Mouse (Mus musculus): Measurements from ENCODE around the gene Dsn1. TPM values are rescaled to one million over a fixed set of nuclear protein-coding genes. Genes with fewer than 3 reads are reported as not detected.

The Dsn1 gene
- polyA plus RNA-seq, 1 experiment from 2014 or later = 29.7 TPM

DNA sequence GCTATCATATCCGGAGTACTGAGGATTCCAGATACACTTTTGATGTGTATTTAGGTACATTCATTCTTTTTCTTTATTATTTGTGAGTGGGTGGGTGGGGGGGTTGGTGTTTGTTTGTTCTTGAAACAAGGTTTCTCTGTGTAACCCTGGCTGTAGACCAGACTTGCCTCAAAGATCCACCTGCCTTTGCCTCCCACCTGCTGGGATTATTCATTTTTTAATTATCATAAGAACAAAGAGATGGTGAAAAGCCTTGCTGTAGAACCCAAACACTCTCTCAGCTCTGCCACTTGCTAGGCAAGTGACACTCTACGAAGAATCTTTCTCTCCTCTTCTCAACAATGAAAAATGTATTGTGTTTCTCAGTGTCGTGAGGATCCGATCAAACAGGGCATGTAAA is 12.3 kb upstream of the Dsn1 start:
- H3K9me3 ChIP-seq (replicated peaks) = no peaks in the 10 kb centered on the region
- H3K36me3 ChIP-seq = peaks cover 90% of the 10 kb centered on the region
- H3K9ac ChIP-seq = no peak overlapping the region
- DNase-seq = no peak
- no peak overlapping the region for H3K27ac ChIP-seq
- H3K4me3 ChIP-seq (replicated peaks) = no peak overlapping the region
- H3K27me3 ChIP-seq = no peaks in the 10 kb centered on the region
- H3K4me2 ChIP-seq = no peak overlapping the region
- WGBS (ENCODE audit: insufficient replicate concordance) = 85% methylated on average over 4 of the region's 4 CpGs
- no peak for ATAC-seq (ENCODE audit: low read depth)
- H3K4me1 ChIP-seq (replicated peaks) = peaks cover 25% of the 10 kb centered on the region

- ATAC-seq (ENCODE audit: low read depth) = peak; percentile 13; the same call in 1 of the 2 replicates
- no peaks in the 10 kb centered on the region for H3K9me3 ChIP-seq (replicated peaks)
- 81% methylated on average over 18 of the region's 18 CpGs for WGBS (ENCODE audit: insufficient replicate concordance)
- H3K27me3 ChIP-seq = no peaks in the 10 kb centered on the region
- H3K36me3 ChIP-seq = peaks cover 64% of the 10 kb centered on the region
- DNase-seq = no peak
- no peak overlapping the region for H3K4me3 ChIP-seq (replicated peaks)
- H3K4me2 ChIP-seq = no peak overlapping the region
- H3K9ac ChIP-seq = no peak overlapping the region
- peaks cover 31% of the 10 kb centered on the region for H3K4me1 ChIP-seq (replicated peaks)
- no peak overlapping the region for H3K27ac ChIP-seq
Observed at GRCm38 (mm10) chr2:157016529-157017270, 9.7 kb upstream of the Dsn1 start.

GRCm38 (mm10) chr2:157012341-157012740 is 5.4 kb upstream of the Dsn1 start:
- H3K9ac ChIP-seq = no peak overlapping the region
- no peaks in the 10 kb centered on the region for H3K9me3 ChIP-seq (replicated peaks)
- no peak for ATAC-seq (ENCODE audit: low read depth)
- peaks cover 54% of the 10 kb centered on the region for H3K4me1 ChIP-seq (replicated peaks)
- H3K27me3 ChIP-seq = no peaks in the 10 kb centered on the region
- H3K27ac ChIP-seq = no peak overlapping the region
- no peak overlapping the region for H3K4me2 ChIP-seq
- no peak overlapping the region for H3K4me3 ChIP-seq (replicated peaks)
- WGBS (ENCODE audit: insufficient replicate concordance) = 53% methylated on average over 6 of the region's 6 CpGs
- peaks cover 22% of the 10 kb centered on the region for H3K36me3 ChIP-seq
- DNase-seq = no peak

DNA sequence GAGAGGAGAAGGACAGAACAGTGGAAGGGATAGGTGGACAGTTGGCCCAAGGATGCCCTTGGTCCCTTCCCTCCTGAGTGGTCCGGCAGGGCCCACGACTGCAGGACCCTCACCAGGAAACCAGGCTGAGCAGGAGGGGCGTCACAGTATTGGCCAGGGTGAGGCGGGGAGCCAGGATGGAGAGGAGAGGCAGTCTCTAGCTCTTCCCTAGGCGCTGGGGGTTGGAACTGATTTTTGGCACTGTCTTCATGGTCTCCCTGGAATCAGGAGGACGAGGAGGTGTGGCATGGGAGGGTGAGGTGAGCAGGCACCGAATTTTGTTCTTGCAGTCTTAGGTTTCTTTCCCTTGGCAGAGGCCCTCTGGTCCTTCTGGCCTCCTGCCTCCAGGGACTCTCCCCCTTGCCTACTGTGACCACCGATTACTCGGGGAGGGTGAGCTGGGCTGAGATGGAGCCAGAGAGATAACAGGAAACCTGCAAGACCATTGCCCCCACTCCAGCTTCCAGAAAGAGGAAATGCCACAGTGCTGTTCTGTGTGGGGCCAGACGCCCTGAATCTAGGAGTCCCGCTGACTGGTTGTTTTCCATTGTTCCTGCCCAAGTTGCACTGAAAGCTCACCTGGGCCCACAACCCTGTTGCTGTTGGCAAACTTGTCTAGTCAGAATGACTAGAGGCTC is 3.8 kb upstream of the Dsn1 start:
- Histone ChIP-seq H3K27me3 (no peaks in the 10 kb centered on the region), H3K9me3 (replicated peaks) (no peaks in the 10 kb centered on the region), H3K4me2 (no peak overlapping the region), H3K9ac (0 out of 2 replicates have a peak overlapping the region, but pooled peaks have one; percentile 5), H3K4me3 (replicated peaks) (no peak overlapping the region), H3K36me3 (peaks cover 7% of the 10 kb centered on the region), H3K4me1 (replicated peaks) (peaks cover 54% of the 10 kb centered on the region), H3K27ac (no peak overlapping the region)
- ATAC-seq (ENCODE audit: low read depth) = no peak
- 21% methylated on average over 11 of the region's 11 CpGs for whole genome bisulfite sequencing (ENCODE audit: insufficient replicate concordance)
- peak; percentile 20 for DNase-seq

- H3K4me1 ChIP-seq (replicated peaks) = peaks cover 54% of the 10 kb centered on the region
- no peak for ATAC-seq (ENCODE audit: low read depth)
- no peak for DNase-seq
Observed at GRCm38 (mm10) chr2:157010121-157010520, 3.2 kb upstream of the Dsn1 start.

DNA sequence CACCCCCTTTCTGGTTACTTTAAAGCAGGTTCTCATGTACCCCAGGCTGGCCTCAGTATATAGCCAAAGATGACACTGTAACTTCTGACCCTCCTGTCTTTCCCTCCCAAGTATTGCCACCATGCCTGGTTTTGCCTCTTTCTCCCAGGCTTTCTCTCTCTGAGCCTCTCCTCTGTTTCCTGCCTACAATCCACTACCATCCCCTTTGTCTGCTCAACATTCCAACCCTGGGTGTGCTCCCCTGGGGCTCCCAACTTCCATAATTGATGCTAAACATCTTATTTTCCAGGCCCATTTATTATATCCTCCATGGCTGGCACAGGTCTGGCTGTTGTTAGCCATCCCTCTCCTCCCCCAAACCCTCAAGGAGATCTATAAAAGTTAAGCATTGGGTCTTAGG is 1.6 kb upstream of the Dsn1 start:
- Histone ChIP-seq H3K9ac (no peak overlapping the region), H3K36me3 (peaks cover 24% of the 10 kb centered on the region), H3K4me2 (no peak overlapping the region), H3K27me3 (no peaks in the 10 kb centered on the region), H3K9me3 (replicated peaks) (no peaks in the 10 kb centered on the region), H3K27ac (no peak overlapping the region; the same call in 1 of the 2 replicates), H3K4me1 (replicated peaks) (peaks cover 64% of the 10 kb centered on the region), H3K4me3 (replicated peaks) (no peak overlapping the region)
- ATAC-seq (ENCODE audit: low read depth) (no peak), DNase-seq (no peak)

More at GRCm38 (mm10) chr2:157010121-157010520, 3.2 kb upstream of the Dsn1 start:
- Histone ChIP-seq H3K4me3 (replicated peaks) (no peak overlapping the region), H3K27me3 (no peaks in the 10 kb centered on the region), H3K27ac (0 out of 2 replicates have a peak overlapping the region, but pooled peaks have one; percentile 13), H3K9ac (no peak overlapping the region), H3K4me2 (no peak overlapping the region), H3K36me3 (peaks cover 9% of the 10 kb centered on the region), H3K9me3 (replicated peaks) (no peaks in the 10 kb centered on the region)

- Histone ChIP-seq H3K9ac (peak overlapping the region; percentile 88), H3K9me3 (replicated peaks) (no peaks in the 10 kb centered on the region), H3K36me3 (peaks cover 37% of the 10 kb centered on the region), H3K27ac (peak overlapping the region; percentile 92), H3K27me3 (no peaks in the 10 kb centered on the region), H3K4me3 (replicated peaks) (peak overlapping the region; percentile 81), H3K4me1 (replicated peaks) (peaks cover 55% of the 10 kb centered on the region), H3K4me2 (peak overlapping the region; percentile 91)
- DNase-seq (no peak), ATAC-seq (ENCODE audit: low read depth) (peak; percentile 43)
- WGBS (ENCODE audit: insufficient replicate concordance) = 31% methylated on average over 5 of the region's 5 CpGs
Observed at GRCm38 (mm10) chr2:157007234-157007596, 261 bp upstream of the Dsn1 start.

DNA sequence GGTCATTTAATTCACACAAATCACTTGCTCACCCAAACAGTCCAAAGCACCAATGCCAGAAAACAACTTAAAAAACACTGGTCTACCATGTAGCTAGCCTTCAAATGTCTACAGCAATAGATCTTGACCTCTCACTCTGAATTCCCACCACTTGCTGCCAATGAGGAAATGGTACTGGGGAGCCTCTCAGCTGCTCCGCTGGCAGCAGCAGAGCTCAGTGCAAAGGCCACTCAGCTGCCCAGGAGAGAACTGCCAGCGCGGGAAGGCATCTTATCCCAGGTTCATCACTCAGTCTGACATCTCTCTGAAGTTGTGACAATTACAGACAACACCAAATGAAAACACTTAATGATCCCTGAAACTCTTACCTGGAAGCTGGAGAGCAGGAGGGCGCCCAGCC is 4.6 kb downstream of the Dsn1 start:
- H3K36me3 ChIP-seq = peaks cover 83% of the 10 kb centered on the region
- H3K9ac ChIP-seq = no peak overlapping the region
- no peaks in the 10 kb centered on the region for H3K27me3 ChIP-seq
- H3K9me3 ChIP-seq (replicated peaks) = no peaks in the 10 kb centered on the region
- no peak overlapping the region for H3K4me3 ChIP-seq (replicated peaks)
- DNase-seq (no peak), ATAC-seq (ENCODE audit: low read depth) (no peak)
- WGBS (ENCODE audit: insufficient replicate concordance) = 89% methylated on average over 4 of the region's 4 CpGs
- peaks cover 26% of the 10 kb centered on the region for H3K4me1 ChIP-seq (replicated peaks)
- H3K27ac ChIP-seq = no peak overlapping the region
- H3K4me2 ChIP-seq = no peak overlapping the region

- Histone ChIP-seq H3K27ac (no peak overlapping the region), H3K27me3 (no peaks in the 10 kb centered on the region), H3K36me3 (peaks cover 97% of the 10 kb centered on the region), H3K4me2 (no peak overlapping the region), H3K4me3 (replicated peaks) (no peak overlapping the region), H3K9me3 (replicated peaks) (no peaks in the 10 kb centered on the region), H3K9ac (no peak overlapping the region), H3K4me1 (replicated peaks) (no peaks in the 10 kb centered on the region)
- no peak for DNase-seq
- WGBS (ENCODE audit: insufficient replicate concordance) = 88% methylated on average over 5 of the region's 5 CpGs
- ATAC-seq (ENCODE audit: low read depth) = no peak
Observed at GRCm38 (mm10) chr2:156998263-156998662, 8.7 kb downstream of the Dsn1 start.

DNA sequence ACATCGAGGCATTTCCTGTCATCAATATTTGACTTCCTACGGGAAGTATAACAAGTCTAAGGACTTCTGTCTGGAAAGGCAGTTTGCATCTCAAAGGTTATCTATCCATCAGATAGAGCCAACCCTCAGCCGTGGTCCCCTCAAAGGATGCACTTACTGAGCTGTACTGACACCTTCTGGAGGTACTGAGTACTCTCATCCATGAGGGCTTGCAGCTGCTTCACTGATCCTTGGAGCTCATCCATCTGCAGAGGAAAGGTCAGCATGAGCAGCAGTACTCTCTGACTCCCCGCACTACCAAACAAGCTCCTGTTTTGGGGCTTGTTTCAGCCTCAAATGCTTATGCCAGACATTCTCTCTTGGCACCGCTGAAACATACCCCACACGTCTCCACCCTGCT is 10.4 kb downstream of the Dsn1 start:
- Histone ChIP-seq H3K27ac (no peak overlapping the region), H3K9me3 (replicated peaks) (no peaks in the 10 kb centered on the region), H3K36me3 (peaks cover 82% of the 10 kb centered on the region), H3K4me3 (replicated peaks) (no peak overlapping the region), H3K27me3 (no peaks in the 10 kb centered on the region), H3K4me1 (replicated peaks) (peaks cover 9% of the 10 kb centered on the region), H3K9ac (no peak overlapping the region), H3K4me2 (no peak overlapping the region)
- ATAC-seq (ENCODE audit: low read depth) (no peak), DNase-seq (no peak)
- 64% methylated on average over 6 of the region's 6 CpGs for WGBS (ENCODE audit: insufficient replicate concordance)

- Histone ChIP-seq H3K27me3 (no peaks in the 10 kb centered on the region), H3K4me3 (replicated peaks) (peak within 1 kb of the TSS; percentile 94), H3K4me1 (replicated peaks) (peaks cover 47% of the 10 kb centered on the region), H3K27ac (peak within 1 kb of the TSS; percentile 92), H3K9me3 (replicated peaks) (no peaks in the 10 kb centered on the region), H3K9ac (peak within 1 kb of the TSS; percentile 96), H3K36me3 (peaks cover 34% of the 10 kb centered on the region), H3K4me2 (peak within 1 kb of the TSS; percentile 81)
- WGBS (ENCODE audit: insufficient replicate concordance) = under 1% methylated on average over 66 of the region's 66 CpGs
- peak; percentile 96 for DNase-seq
- ATAC-seq (ENCODE audit: low read depth) = peak; percentile 93
Observed at GRCm38 (mm10) chr2:156991470-156992319, 15.3 kb downstream of the Dsn1 start, which contains the start of gene Ndrg3. Ndrg3 (minus strand) TSS chr2:156992056.

All from liver, embryonic 13.5 days (tissue).